Mouse (Mus musculus) layer of hippocampus, postnatal 14 days (tissue): ENCODE results near the gene Jag1. TPM values are rescaled to one million over a fixed set of nuclear protein-coding genes. Genes with fewer than 3 reads are reported as not detected.

ENCODE experiments used
- DNase-seq, 2 experiments: peaks; one replicate each; pipeline ENCODE4 v3.0.0; 2021 to 2022; ENCODE audit warnings: low spot score in 2 of 2, mixed read lengths in 1 of 2
- total RNA-seq, 2 experiments: library from RNA; stranded (reverse); gene quantifications; 2 replicates each; pipeline ENCODE4 v1.2.3; 2021

Gene Jag1
- total RNA-seq, 2 experiments from 2014 or later: 9.2 to 9.7 TPM

- DNase-seq: no peak
Measured at GRCm38 (mm10) chr2:137101074-137101473, 15.4 kb downstream of the Jag1 start.

- no peak for DNase-seq
Measured at GRCm38 (mm10) chr2:137099211-137099734, 17.2 kb downstream of the Jag1 start.

- no peak for DNase-seq
Measured at GRCm38 (mm10) chr2:137098269-137099035, 18.0 kb downstream of the Jag1 start.

- no peak for DNase-seq
Measured at GRCm38 (mm10) chr2:137096981-137097460, 19.4 kb downstream of the Jag1 start.

GRCm38 (mm10) chr2:137094301-137094700, 22.1 kb downstream of the Jag1 start:
- no peak for DNase-seq

- DNase-seq: no peak
Measured at GRCm38 (mm10) chr2:137093298-137093630, 23.2 kb downstream of the Jag1 start.

- DNase-seq: no peak
Measured at GRCm38 (mm10) chr2:137092523-137093297, 23.7 kb downstream of the Jag1 start.

- DNase-seq: no peak
Measured at GRCm38 (mm10) chr2:137091766-137092522, 24.5 kb downstream of the Jag1 start.

- DNase-seq: no peak
Measured at GRCm38 (mm10) chr2:137087705-137088104, 28.7 kb downstream of the Jag1 start.

- no peak for DNase-seq
Measured at GRCm38 (mm10) chr2:137086621-137087395, 29.6 kb downstream of the Jag1 start.

GRCm38 (mm10) chr2:137085257-137085656, 31.2 kb downstream of the Jag1 start:
- DNase-seq: no peak

GRCm38 (mm10) chr2:137082896-137083620, 33.4 kb downstream of the Jag1 start:
- peak in 1 of 2 experiments; percentile 17 for DNase-seq

- DNase-seq: no peak
Measured at GRCm38 (mm10) chr2:137081001-137081400, 35.4 kb downstream of the Jag1 start.

- DNase-seq: no peak
Measured at GRCm38 (mm10) chr2:137080468-137080867, 36.0 kb downstream of the Jag1 start.

- DNase-seq: no peak
Measured at GRCm38 (mm10) chr2:137079721-137080320, 36.6 kb downstream of the Jag1 start.

- DNase-seq: no peak
Measured at GRCm38 (mm10) chr2:137078771-137079170, 37.7 kb downstream of the Jag1 start.

GRCm38 (mm10) chr2:137074313-137074620, 42.2 kb downstream of the Jag1 start:
- no peak for DNase-seq

GRCm38 (mm10) chr2:137073473-137074312, 42.8 kb downstream of the Jag1 start:
- DNase-seq: no peak
